Mouse (Mus musculus): ENCODE data around the gene Wdr83os.
A peak's percentile ranks its signal among the peaks of the same experiment; 100 is the strongest.
"Not testable (repeated sequence)": the region's sequence is repeated elsewhere in the genome, so short reads cannot be mapped to it uniquely, and the experiment has no call there.

Gene Wdr83os

GRCm38 (mm10) chr8:85119052-85119981 lies 38.8 kb downstream of the Wdr83os start:
- DNase-seq (ENCODE audit: low read depth) = peak; percentile 66

DNA sequence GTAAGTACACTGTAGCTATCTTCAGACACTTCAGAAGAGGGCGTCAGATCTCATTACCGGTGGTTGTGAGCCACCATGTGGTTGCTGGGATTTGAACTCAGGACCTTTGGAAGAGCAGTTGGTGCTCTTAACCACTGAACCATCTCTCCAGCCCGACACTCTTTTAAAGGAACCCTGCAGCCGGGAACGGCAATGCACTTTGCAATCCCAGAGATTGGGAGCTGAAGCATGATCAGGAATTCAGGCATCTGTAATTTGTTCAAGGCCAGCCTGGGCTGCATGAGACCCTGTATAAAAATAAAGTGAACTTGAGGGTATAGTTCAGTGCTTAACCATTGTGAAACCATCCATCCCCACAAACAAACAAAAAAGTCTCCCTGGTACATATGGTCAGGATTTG lies 39.7 kb downstream of the Wdr83os start:
- DNase-seq (ENCODE audit: low read depth) = not testable (repeated sequence)

DNA sequence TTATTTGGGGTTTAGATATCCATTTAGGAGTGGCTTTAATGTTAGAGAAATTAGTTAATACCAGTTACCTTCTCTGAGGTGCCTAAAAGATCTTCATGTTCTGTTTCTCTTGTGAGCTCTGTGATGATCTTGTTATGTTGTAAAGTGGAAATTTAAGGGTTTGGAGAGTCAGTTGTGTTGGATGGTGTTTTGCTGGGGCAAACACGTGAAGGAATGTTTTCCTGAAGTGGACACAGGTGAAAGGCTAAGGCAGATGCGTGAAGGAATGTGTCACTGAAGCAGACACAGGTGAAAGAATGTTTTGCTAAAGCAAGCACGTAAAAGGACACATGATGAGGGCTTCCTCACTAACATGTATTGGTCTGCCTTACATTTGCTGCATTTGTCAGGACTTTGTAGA lies 42.5 kb downstream of the Wdr83os start, which contains the start of gene Zfp791:
Zfp791 (minus strand) TSS at position 101 of the 400 bp plus-strand sequence.
- no peak for DNase-seq (ENCODE audit: low read depth)

DNA sequence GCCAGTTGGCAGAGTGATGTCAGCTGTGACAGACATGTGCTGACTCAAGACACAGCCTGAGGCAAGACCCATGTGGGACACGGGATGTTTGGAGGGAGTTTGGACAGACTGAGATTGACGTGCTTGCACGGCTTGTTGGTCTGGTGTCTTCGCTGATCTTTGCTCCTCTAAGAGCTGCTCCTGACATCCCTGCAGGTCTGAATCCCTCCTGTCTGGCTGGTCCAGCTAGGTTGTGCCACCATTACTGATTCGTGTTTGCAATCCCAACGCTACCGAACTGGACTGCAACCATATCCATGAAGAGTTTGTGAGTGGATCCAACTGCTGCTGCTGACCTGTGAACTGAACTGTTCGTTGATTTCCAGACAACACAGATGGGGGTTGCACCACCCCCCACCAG lies 43.2 kb downstream of the Wdr83os start:
- no peak for DNase-seq (ENCODE audit: low read depth)

Data from induced T-regulatory cell, adult 2 months (primary cell).